Mouse (Mus musculus) forelimb bud, embryonic 11.5 days (tissue): ENCODE measurements at regions not wholly inside any gene's neighbourhood (a gene's known extent, or its start where the extent isn't known, plus 50 kb on each side); places are given as distances from the start of the nearest gene placed in this dataset.

Experiments
- DNase-seq: peaks from one replicate; pipeline ENCODE4 v3.0.0-alpha.2; 2012; ENCODE audit warnings: low read depth, low spot score

DNA sequence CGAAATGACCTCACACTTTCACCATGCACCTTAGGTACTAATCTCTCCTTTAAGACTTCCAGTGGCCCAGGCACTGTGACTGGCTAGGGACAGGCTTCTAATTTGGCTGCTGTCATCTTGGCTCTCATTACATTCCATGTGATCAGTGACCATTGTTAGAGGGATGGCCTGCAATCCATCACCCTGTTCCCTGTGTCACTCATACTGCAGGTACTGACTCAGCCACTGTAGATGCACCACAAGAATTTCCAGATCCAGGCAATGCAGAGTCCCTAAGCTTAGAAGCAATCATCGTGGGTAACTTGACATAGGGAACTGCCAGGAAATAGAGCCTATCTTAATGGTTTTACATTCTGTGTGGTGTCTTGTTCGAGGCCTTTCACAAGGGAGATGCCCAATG is 92.1 kb upstream of the Krr1 start:
- DNase-seq, result no peak

DNA sequence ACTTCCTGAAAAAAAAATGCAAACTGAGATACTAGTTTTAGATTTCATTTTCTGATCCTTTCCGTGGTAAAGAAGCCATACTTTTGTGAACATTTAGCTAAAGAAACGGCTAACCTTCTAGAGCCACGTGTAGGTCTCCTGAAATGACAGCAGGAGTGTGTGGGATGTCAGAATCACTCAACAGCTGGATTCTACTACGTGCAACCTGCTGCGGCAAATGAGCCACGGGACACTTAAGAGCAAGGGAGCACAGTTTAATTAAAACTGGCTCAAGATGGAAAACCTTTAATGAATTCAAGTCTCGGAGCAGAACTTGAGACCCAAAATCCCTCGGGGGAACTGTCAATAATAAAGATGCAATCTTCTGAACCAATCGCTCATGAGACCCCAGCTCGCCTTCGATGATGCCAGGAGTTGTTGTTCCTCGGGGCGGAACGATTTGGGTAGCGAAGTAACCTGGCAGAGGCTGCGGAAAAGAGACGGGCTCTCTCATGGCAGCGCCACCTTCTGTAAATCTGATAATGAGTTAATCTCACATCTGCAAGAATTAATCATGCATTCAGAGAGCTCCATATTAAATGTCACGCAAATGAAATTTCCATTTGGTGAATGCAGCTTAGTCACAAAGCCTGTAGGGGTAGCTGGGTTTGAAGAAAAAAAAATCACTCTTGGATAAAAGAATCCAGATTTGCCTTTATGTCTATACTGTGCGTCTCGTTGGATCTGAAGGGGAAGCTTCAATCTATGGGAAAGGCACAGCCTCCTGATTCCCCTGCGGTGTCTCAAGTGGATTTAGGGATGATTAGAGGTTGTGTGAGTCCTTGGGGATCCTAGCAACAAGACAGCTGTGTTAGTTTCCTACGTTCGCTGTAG is 90.9 kb upstream of the Krr1 start:
- no peak for DNase-seq

DNA sequence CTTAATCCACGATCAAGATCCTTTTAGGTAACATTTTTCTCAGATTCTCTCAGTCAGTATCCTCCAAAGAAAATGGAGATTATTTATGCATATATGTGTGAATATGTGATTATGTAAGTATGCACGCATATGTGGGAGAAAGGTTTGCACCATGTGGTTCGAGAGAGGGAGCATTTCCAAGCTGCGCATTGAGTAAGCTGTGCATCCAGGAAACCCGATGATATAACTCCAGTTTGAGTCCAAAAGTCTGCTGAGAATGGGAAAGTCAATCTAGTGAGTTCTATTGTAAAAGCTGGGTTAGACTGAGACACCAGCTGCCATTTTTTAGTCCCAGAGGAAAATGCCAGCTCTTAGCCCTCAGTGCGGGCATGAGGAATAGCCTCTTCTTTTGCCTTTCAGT is 89.9 kb upstream of the Krr1 start:
- no peak for DNase-seq

GRCm38 (mm10) chr10:111884701-111885100 is 87.8 kb upstream of the Krr1 start:
- no peak for DNase-seq

GRCm38 (mm10) chr10:111889111-111889510 is 83.4 kb upstream of the Krr1 start:
- DNase-seq, result no peak

DNA sequence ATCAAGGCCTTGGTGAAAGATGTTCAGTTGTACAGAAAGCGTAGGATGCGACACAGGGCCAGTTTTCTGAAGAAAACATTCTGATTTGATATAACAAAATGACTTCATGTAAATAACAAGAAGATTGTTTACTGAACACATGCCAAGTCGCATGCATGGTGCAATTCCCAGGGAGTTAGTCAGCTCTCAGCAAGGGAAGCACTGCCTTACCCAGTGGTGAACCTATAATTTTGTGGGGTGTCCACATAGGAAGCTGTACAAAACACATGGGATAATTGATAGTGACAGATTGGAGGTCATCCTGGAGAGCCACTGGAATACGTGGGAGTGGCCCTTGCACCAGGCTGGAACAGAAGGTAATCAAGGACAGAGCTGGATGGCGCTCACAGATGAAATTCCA is 79.0 kb upstream of the Krr1 start:
- no peak for DNase-seq

- DNase-seq, result no peak
Measured at GRCm38 (mm10) chr10:111893941-111894340, 78.5 kb upstream of the Krr1 start.

DNA sequence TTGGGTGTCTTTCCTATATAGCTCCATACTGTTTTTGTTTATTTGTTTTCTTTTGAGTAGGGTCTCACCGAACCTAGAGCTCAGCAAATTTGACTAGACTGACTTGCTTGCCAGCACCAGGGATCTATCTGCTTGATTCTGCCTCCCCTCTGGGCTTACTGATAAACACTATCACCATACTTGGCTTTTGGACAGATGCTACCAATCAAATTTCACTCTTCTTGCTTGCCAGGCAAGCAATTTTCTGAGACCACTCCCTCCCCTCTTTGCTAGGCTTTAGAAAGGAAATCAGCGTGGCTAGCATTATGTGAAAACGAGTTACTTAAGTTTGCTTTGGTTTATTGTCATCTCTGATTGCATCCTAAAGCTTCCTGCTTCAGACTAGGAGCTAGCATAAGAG is 75.1 kb upstream of the Krr1 start:
- no peak for DNase-seq

GRCm38 (mm10) chr10:111900723-111901716 is 71.4 kb upstream of the Krr1 start:
- no peak for DNase-seq

- no peak for DNase-seq
Measured at GRCm38 (mm10) chr10:111903956-111904355, 68.5 kb upstream of the Krr1 start.

GRCm38 (mm10) chr10:111907836-111908235 is 64.6 kb upstream of the Krr1 start:
- no peak for DNase-seq

- no peak for DNase-seq
Measured at GRCm38 (mm10) chr10:111912561-111912960, 59.9 kb upstream of the Krr1 start.

DNA sequence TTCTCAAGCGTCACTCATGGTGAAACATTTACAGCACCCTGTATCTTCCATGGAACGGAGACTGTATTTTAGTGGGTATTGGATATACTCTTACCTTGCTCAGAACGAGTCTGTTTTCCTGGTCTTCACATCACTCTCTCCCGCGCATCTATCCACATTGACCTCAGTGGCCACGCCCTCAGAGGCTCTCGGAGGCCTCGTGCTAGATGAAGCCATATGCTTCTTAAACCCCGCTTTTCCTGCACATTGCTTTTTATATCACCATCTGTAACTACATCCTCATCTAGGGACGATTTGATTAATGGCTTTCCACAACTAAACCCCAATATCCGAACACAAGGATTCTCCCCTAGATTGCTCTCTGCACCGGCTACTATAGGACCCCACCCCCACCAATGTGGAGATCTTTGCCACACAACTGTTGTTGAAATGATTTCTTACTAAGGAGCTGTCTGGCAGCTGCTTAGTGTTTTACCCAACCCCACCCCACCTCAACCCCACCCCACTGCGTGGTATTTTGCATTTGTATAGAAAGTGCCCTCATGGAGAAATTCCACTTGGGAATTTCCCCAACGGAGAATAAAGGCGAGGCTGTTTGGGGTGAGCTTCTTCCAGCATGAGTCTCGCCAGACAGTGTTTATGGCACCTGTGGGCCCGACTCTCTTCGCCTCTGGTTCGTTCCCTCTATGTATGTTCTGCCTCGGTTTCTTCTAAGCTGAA is 59.2 kb upstream of the Krr1 start:
- DNase-seq, result no peak

- no peak for DNase-seq
Measured at GRCm38 (mm10) chr10:111914231-111914630, 58.2 kb upstream of the Krr1 start.

- no peak for DNase-seq
Measured at GRCm38 (mm10) chr10:111918071-111918507, 54.4 kb upstream of the Krr1 start.

GRCm38 (mm10) chr10:111919475-111919874 is 53.0 kb upstream of the Krr1 start:
- DNase-seq, result no peak

DNA sequence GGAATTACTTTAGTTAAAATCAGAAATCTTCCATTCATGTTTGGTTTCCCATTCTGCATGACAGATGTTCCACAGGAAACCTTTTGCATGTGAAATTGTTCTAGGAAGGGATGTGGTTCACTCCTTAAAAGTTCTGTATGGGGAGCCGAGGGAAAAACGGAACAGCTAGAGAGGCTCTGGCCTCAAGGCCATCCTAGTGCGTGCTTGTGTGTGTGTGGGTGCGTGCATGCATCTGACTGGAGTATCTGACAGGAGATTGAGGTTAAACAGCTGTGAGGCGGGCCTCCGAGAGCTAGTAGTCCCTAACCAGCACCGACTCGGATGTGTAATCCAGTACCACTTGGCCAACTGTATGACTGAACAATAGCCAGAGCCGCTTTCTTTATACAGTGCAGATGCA is 51.0 kb upstream of the Krr1 start:
- DNase-seq, result no peak
